Mouse (Mus musculus) forebrain, embryonic 12.5 days (tissue): Measurements from ENCODE around the gene Gm7102. TPM values are rescaled to one million over a fixed set of nuclear protein-coding genes. Genes with fewer than 3 reads are reported as not detected.

Experiments used
- ATAC-seq: fragments of 200-750 bp; cut with Nextera tagmentation; 2 replicates; pipeline ENCODE4 v1.8.0; 2017; ENCODE audit warnings: moderate TSS enrichment; ENCODE audit not compliant: low FRiP score
- H3K27ac ChIP-seq: fragments of 300-500 bp; sonication (generic); 2 replicates; pipeline ENCODE4 v1.5.1; 2016; ENCODE audit warnings: mild to moderate bottlenecking
- H3K27me3 ChIP-seq: fragments of 300-500 bp; sonication (generic); 2 replicates; pipeline ENCODE4 v1.6.1; 2016; ENCODE audit warnings: mild to moderate bottlenecking
- H3K36me3 ChIP-seq: fragments of 300-500 bp; sonication (generic); replicated peaks from 2 replicates; pipeline ENCODE4 v1.6.1; 2016; ENCODE audit warnings: mild to moderate bottlenecking
- H3K4me1 ChIP-seq: fragments of 300-500 bp; sonication (generic); 2 replicates; pipeline ENCODE4 v1.6.1; 2016
- H3K4me2 ChIP-seq: fragments of 300-500 bp; sonication (generic); 2 replicates; pipeline ENCODE4 v1.6.1; 2016; ENCODE audit warnings: mild to moderate bottlenecking, moderate library complexity
- H3K4me3 ChIP-seq: fragments of 300-500 bp; sonication (generic); replicated peaks from 2 replicates; pipeline ENCODE4 v1.5.1; 2016; ENCODE audit warnings: mild to moderate bottlenecking
- H3K9ac ChIP-seq: fragments of 300-500 bp; sonication (generic); 2 replicates; pipeline ENCODE4 v1.6.1; 2016; ENCODE audit warnings: mild to moderate bottlenecking
- H3K9me3 ChIP-seq: fragments of 300-500 bp; sonication (generic); 2 replicates; pipeline ENCODE4 v1.6.1; 2016
- WGBS: fragments of 180-500 bp; shearing (Covaris S2); methylation state at CpG from one replicate; pipeline ENCODE4 v1.1.7; 2016; 5-methylcytosine and 5-hydroxymethylcytosine counted together
- polyA plus RNA-seq: library from polyadenylated mRNA; unstranded; fragments of >200 nt; fragmentation: Nextera tagmentation; extraction: Ambion mirVana; gene quantifications from 2 replicates; pipeline ENCODE4 v1.2.1, GENCODE M21; 2016

Gene Gm7102
- polyA plus RNA-seq, 1 experiment from 2014 or later = 0.14 TPM

- Histone ChIP-seq H3K27me3 (no peaks in the 10 kb centered on the region), H3K4me1 (peaks cover 12% of the 10 kb centered on the region), H3K9ac (no peak overlapping the region), H3K4me3 (no peak overlapping the region), H3K27ac (no peak overlapping the region), H3K9me3 (no peaks in the 10 kb centered on the region), H3K4me2 (no peak overlapping the region), H3K36me3 (no peaks in the 10 kb centered on the region)
- ATAC-seq = no peak
Observed at GRCm38 (mm10) chr19:61138655-61139054, 37.5 kb downstream of the Gm7102 start.

DNA sequence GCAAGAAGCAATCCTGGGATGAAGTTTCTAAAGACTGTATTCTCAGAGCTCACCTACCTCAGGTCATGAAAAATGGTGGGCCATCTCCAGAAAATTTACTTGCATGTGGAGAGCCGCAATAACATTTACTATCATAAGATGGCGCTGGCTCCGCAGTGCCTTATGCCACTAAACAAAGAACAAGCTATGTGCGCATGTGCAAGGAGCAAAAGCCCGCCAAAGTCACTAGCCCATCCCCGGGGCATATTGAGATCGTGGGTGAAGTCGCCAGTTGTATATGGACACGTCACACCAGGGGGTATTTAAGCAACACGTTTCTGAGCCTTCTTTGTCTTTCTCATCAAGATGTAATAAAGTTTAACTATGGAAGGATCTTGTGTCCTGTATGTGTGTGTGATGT lies 45.0 kb downstream of the Gm7102 start:
- Histone ChIP-seq H3K4me2 (no peak overlapping the region), H3K4me1 (no peaks in the 10 kb centered on the region), H3K27ac (no peak overlapping the region), H3K9me3 (peaks cover 4% of the 10 kb centered on the region; the same call in 1 of the 2 replicates), H3K27me3 (no peaks in the 10 kb centered on the region), H3K36me3 (peaks cover 6% of the 10 kb centered on the region), H3K9ac (no peak overlapping the region), H3K4me3 (no peak overlapping the region)
- WGBS = 92% methylated on average over 10 of the region's 10 CpGs
- no peak for ATAC-seq

Other genes with a start within 250 kb of the Gm7102 start
- gene Zfp950, start 35.5 kb downstream of the Gm7102 start, polyA plus RNA-seq = 36.6 and 40.8 TPM in 2 replicates
- not detected in 2 replicates for gene Gm6020, start 7.6 kb upstream of the Gm7102 start, polyA plus RNA-seq
- 22.2 and 24.8 TPM in 2 replicates for gene Csf2ra, start 52.1 kb upstream of the Gm7102 start, polyA plus RNA-seq
- not detected in 2 replicates for gene Gm21060, start 120.8 kb upstream of the Gm7102 start, polyA plus RNA-seq